Mouse (Mus musculus) thymus, postnatal 14 days (tissue): ENCODE measurements around the gene C1qtnf7.
A peak's percentile ranks its signal among the peaks of the same experiment; 100 is the strongest.

Experiments
- DNase-seq: peaks from one replicate; pipeline ENCODE4 v3.0.0; 2021

Gene C1qtnf7

GRCm38 (mm10) chr5:43541492-43541891 lies 26.2 kb downstream of the C1qtnf7 start:
- no peak for DNase-seq

- no peak for DNase-seq
Measured at GRCm38 (mm10) chr5:43542246-43542845, 27.0 kb downstream of the C1qtnf7 start.

DNA sequence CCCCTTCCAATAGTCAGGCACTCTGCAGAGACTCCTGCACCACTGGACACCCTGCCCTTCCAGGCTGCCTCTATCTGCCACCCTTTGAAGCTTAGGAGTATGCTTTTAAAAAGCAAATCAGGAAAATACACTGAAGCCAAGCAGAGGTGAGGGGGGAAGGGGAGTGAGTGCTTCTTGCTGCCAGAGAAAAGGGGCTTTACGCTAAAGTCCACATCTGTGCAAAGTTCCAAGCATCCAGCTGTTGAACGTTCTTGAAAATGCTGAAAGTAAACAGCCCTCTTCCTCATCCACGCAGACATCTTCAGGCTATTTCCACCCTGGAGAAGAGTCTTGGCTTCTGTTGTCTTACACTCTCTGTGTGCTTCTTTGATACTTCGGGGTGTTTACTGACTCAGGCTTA lies 34.6 kb downstream of the C1qtnf7 start:
- DNase-seq, result no peak

DNA sequence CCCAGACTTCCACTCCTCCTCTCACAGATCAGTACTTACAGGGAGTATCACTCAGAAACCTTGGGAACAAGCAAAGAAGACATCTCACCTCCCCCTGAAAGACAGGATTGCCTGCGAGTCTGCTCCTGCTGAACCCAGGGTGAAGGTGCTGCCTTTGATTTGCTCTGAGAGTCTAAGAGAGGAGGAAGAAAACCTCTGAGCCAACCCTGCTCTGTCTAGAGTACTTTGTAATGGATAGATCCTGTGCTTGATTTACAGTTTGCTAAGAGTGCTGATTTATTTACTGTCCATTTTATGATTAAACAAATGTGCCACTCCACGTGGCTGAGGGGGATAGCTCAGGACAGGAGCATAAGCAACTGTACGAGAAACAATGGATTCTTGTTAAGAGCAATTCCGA lies 35.1 kb downstream of the C1qtnf7 start:
- no peak for DNase-seq

DNA sequence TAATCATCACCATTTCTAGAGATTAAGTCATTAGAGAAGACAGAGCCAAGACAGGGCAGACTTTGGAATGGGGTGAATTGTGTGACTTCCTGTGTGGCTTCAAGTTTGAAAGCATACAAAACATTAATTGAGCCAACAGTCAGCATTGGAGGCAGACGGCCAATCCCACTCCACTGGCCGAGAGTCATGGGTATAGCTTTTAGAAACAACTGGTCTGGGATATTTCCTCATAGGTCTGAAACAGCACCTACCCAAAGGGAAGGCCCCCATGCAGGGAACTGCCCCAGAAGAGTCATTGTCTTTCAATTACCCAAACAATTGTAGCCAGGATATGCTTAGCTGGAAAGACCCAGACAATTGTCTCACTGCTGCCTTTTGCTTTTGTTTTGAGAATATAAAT lies 39.5 kb downstream of the C1qtnf7 start:
- no peak for DNase-seq

GRCm38 (mm10) chr5:43555406-43555805 lies 40.1 kb downstream of the C1qtnf7 start:
- DNase-seq, result no peak

DNA sequence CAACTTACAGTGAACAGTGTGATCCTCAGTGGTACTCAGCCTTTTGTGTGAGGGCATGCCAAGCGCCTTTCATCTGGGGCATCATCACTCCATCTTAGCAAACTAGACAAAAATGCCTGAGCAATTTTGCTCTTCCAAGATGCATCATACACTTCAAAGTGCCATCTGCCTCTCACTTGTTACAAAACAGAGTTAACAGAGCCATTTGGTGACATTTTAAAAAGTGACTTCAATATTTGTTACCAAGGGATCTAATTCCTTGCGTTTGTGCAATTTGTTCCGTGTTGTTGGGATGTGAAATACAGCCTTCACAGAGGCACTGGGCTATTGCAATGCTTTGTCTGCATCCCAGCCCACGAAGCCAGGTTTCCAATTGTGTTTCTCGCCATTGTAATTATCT lies 42.1 kb downstream of the C1qtnf7 start:
- no peak for DNase-seq

GRCm38 (mm10) chr5:43561639-43562252 lies 46.4 kb downstream of the C1qtnf7 start:
- no peak for DNase-seq

GRCm38 (mm10) chr5:43569720-43570359 lies 54.5 kb downstream of the C1qtnf7 start:
- DNase-seq, result no peak

DNA sequence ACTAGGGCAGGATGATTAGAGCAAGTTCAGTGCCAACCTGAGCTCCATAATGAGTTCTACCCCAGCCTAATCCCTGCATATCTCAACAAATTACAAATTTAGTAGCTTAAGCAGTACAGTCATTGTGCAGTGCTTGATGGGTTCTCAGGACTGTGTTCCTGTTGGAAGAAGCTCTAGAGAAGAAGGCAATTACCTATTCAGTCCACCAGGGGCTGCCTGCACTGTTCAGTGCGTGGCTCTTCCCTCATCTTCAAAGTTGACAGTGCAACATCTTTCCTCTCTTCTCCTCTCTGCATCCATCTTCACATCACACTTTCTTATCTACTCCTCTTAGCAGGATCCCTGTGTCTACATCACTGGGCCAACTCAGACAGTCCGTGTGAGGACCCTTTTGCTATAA lies 67.5 kb downstream of the C1qtnf7 start:
- DNase-seq, result peak; percentile 5

- no peak for DNase-seq
Measured at GRCm38 (mm10) chr5:43583326-43584120, 68.2 kb downstream of the C1qtnf7 start.

- no peak for DNase-seq
Measured at GRCm38 (mm10) chr5:43584464-43584863, 69.1 kb downstream of the C1qtnf7 start.

- DNase-seq, result no peak
Measured at GRCm38 (mm10) chr5:43585406-43586245, 70.3 kb downstream of the C1qtnf7 start.

GRCm38 (mm10) chr5:43588791-43589439 lies 73.6 kb downstream of the C1qtnf7 start:
- DNase-seq, result no peak

DNA sequence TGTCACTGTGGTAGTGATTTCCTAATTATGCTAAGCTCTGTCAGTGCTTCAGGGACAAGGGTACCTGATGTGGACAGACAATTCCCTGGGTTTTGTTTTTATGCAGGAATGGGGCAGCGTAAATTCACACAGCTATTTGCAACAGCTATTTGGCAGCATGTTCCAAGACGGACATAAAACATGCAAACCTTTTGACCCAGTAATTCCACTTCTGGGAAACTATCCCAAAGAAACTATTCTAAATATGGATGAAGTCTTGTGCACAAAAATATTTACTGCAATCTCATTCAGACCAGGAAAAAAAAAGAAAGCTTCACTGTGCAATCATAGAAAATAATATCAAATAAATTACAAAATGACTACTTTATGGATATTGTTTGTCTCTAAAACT lies 74.1 kb downstream of the C1qtnf7 start:
- DNase-seq, result no peak

- no peak for DNase-seq
Measured at GRCm38 (mm10) chr5:43590311-43590731, 75.0 kb downstream of the C1qtnf7 start.

GRCm38 (mm10) chr5:43601601-43602000 lies 86.3 kb downstream of the C1qtnf7 start:
- DNase-seq, result no peak

DNA sequence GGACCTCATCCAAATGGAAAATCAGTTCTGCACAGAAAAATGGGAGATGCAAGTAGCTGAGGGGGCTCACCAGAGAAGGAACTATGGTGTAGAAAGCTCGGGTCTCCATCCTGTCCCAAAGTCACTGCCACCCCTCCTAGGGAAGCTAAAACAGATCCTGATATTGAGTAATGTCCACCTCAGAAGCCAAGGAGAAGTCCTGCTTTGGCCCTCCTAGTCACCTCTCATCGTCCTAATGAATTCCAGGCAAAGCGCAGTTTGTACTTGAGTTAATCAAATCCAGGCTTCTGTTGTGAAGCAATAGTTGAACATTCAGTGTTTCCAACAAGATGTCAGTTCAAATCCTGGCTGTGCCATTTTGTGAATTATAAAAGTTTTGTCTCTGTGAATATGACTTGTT lies 87.2 kb downstream of the C1qtnf7 start:
- DNase-seq, result no peak

DNA sequence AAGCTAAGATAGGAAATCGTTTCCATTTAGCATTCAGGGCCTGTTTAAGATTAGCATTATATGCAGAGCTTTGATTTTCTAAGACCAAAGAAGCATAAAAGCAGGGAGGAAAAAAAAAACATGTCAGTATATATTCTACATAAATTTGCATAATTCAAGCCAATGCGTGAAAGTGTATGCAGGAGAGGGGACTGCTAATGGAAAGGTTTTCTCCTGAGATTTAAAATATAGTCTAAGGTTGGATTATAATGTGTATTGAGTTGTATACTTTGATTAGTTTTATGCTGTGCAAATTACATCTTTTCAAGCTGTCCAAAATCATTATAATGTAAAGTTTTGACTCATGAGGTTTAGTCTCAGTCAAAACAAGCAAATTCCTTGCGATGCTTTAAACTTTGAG lies 88.2 kb downstream of the C1qtnf7 start:
- no peak for DNase-seq

DNA sequence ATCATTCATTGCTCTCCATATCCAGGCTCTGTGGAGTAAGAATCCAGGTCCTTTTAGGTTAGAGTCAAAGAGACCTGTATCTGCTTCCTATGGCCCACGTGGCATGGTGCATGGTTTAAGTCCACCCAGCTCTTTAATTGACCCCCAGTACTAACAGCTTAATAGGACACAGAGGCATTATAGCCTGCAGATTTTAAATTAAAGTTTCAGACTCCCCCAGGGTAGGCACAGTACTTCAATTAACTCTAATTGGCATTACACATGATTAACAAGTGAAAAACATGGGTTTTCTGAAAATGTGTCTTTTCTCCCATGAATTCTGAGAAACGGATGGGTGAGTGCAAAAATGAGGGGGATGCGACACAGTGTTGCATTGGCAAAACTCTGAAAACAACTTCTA lies 92.7 kb downstream of the C1qtnf7 start:
- DNase-seq, result no peak

DNA sequence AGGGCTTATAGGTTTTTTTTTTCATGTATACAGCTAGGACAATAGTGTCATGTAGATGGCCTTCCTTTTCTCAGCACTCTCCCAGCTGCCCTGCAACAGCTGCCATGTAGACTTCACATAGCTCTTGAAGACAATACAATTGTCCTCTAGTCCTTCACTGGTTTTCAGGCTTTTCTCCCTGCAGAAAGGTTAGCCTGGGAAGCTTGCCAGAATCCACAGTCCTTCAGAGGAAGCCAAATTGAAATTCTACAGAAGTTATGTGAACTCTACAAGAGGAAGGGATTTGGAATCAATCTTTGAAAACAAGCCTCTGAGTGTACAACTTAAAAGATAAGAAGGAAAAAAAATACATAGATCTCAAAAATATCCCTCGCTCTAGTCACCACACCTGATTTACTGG lies 94.4 kb downstream of the C1qtnf7 start:
- DNase-seq, result no peak

DNA sequence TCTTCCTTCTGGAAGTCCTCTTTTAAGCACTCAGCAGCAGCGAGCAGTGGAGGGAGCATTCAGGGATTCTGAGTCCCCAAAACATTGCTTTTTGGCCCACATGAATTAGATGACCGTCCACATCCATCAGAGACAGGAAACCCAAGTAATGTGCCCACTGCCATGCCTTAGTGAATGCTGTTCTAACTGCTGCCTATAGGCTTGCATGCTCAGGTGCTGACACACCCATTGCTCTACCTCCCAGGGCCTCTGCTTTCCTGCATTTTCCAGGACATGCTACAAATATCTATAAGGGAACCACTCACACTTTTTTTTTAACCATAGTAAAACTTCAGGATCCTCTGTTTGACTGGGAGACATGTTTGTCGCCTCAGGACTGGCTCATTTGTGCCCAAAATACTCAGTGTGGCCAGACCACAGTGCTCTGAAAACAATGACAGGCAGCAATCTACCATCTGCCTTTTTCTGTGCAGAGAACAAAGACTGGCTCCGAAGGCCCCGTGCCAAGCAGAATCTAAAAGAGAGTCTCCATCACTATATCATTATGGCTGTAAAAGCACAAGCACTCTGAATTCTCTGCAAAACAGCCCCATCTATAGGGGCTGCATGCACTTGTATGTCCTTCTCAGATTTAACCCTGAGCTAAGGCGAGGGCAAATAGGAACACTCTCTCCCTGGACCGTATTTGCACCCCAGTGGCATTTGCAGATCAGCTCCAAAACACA lies 106.4 kb downstream of the C1qtnf7 start:
- no peak for DNase-seq
